ENCODE assay signal across 8 mouse cellular contexts in genomic region chr2:152933048-152933447, GRCm38 (mm10). TPM values are rescaled to one million over a fixed set of nuclear protein-coding genes. Genes with fewer than 3 reads are reported as not detected.
DNase-seq lines count a peak whose midpoint lies in the region; ATAC-seq lines count a peak whose summit lies in the region.

Gene Foxs1 (minus strand): TSS chr2:152933208.

- ATAC-seq in neural tube, embryonic 13.5 days (ENCODE audit: low read depth) = no peak
- peak; percentile 56; the same call in 1 of the 2 replicates for ATAC-seq in stomach, embryonic 16.5 days (ENCODE audit: insufficient read depth, low FRiP score)

- WGBS in neural tube, embryonic 13.5 days = 37% methylated on average over 9 of the region's 9 CpGs
- WGBS in stomach, embryonic 16.5 days = 20% methylated on average over 9 of the region's 9 CpGs

- H3K4me3 ChIP-seq in neural tube, embryonic 13.5 days = peak within 1 kb of the TSS; percentile 1; the same call in 1 of the 2 replicates
- H3K4me3 ChIP-seq in stomach, embryonic 16.5 days (replicated peaks; ENCODE audit: low read length) = peak within 1 kb of the TSS; percentile 21

- no peak within 1 kb of the TSS for H3K9ac ChIP-seq in neural tube, embryonic 13.5 days
- H3K9ac ChIP-seq in stomach, embryonic 16.5 days (ENCODE audit: low read length) = peak within 1 kb of the TSS; percentile 54

- H3K4me1 ChIP-seq in neural tube, embryonic 13.5 days (replicated peaks) = peaks cover 8% of the 10 kb centered on the region; the same call in 1 of the 2 replicates
- H3K4me1 ChIP-seq in stomach, embryonic 16.5 days (ENCODE audit: control insufficient read depth, insufficient read depth, low read length) = peaks cover 10% of the 10 kb centered on the region

- 0 out of 2 replicates have a peak within 1 kb of the TSS, but pooled peaks have one; percentile 1 for H3K4me2 ChIP-seq in neural tube, embryonic 13.5 days
- H3K4me2 ChIP-seq in stomach, embryonic 16.5 days (ENCODE audit: low read depth, low read length) = no peak within 1 kb of the TSS

- H3K27me3 ChIP-seq in neural tube, embryonic 13.5 days = peaks cover 19% of the 10 kb centered on the region; the same call in 1 of the 2 replicates
- H3K27me3 ChIP-seq in stomach, embryonic 16.5 days (ENCODE audit: control insufficient read depth, insufficient read depth, low read length) = peaks cover 3% of the 10 kb centered on the region; the same call in 1 of the 2 replicates

- H3K27ac ChIP-seq in neural tube, embryonic 13.5 days (replicated peaks) = no peak within 1 kb of the TSS
- H3K27ac ChIP-seq in stomach, embryonic 16.5 days (ENCODE audit: low read length) = peak within 1 kb of the TSS; percentile 60; the same call in 1 of the 2 replicates

- H3K9me3 ChIP-seq in neural tube, embryonic 13.5 days = no peaks in the 10 kb centered on the region
- no peaks in the 10 kb centered on the region for H3K9me3 ChIP-seq in stomach, embryonic 16.5 days (replicated peaks; ENCODE audit: control insufficient read depth, low read length)

- no peak for DNase-seq in neural tube, embryonic 10.5 days (ENCODE audit: extremely low spot score, low spot score)
- peak; percentile 98 for DNase-seq in heart, adult 11 months
- peak; percentile 80 for DNase-seq in kidney, postnatal 10 days
- DNase-seq in embryo, embryonic 10.5 days (ENCODE audit: low spot score) = no peak
- no peak for DNase-seq in frontal cortex, adult 2 months (ENCODE audit: extremely low spot score in 1 of 2, low spot score in 1 of 2)
- no peak for DNase-seq in cerebellum, postnatal 4 days (ENCODE audit: low spot score in 2 of 2)

- no peaks in the 10 kb centered on the region for H3K36me3 ChIP-seq in neural tube, embryonic 13.5 days
- no peaks in the 10 kb centered on the region for H3K36me3 ChIP-seq in stomach, embryonic 16.5 days (ENCODE audit: control insufficient read depth, insufficient read depth, low read length)

RNA-seq across cellular contexts. Expression of gene Foxs1, which starts in this region (rescaled TPM):
- 3.5 and 3.6 TPM in 2 replicates for polyA plus RNA-seq in neural tube, embryonic 13.5 days (2015; fragmentation: Nextera tagmentation; extraction: Ambion mirVana)
- 4.5 and 5.3 TPM in 2 replicates for polyA plus RNA-seq in stomach, embryonic 16.5 days (2015; fragmentation: Nextera tagmentation; extraction: Ambion mirVana)
- polyA plus RNA-seq in frontal cortex, adult 2 months (2012; rRNA removed) = 1.1 and 1.5 TPM in 2 replicates

Comparison
In these comparisons a context has a peak if more than half of its experiments do, and no peak if none do; other contexts are left out.
1. DNase-seq: peak in heart, adult 11 months (single experiment) and kidney, postnatal 10 days (single experiment); none in neural tube, embryonic 10.5 days (single experiment), embryo, embryonic 10.5 days (single experiment), frontal cortex, adult 2 months (0 of 2) and cerebellum, postnatal 4 days (0 of 2).